Mouse (Mus musculus): Measurements from ENCODE around the gene Tnik. TPM values are rescaled to one million over a fixed set of nuclear protein-coding genes. Genes with fewer than 3 reads are reported as not detected.

Gene Tnik
- polyA plus RNA-seq, 1 experiment: 0.83 TPM

DNA sequence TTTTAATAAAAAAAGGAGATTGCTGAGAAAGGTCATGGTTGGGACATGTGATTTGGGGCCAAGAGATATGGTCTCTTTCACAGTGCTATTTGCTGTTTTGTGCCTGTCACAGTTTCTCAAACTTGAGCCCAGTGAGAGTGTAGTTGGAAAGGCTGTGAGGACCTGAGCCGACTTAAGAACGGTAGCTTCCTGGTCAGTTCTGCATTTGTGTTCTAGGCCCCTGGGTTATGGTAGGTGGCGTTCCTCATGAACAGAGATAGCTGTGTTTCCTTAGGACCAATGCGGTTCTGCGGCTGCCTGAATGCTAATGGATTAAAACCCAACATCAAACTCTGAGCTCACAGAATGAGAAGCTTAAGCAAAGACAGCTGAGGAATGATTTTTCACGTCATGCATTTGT is 98.0 kb downstream of the Tnik start:
- Histone ChIP-seq H3K36me3 (ENCODE audit: control insufficient read depth, insufficient read depth, low read length) (no peaks in the 10 kb centered on the region), H3K27me3 (replicated peaks; ENCODE audit: control insufficient read depth, insufficient read depth, low read length) (no peaks in the 10 kb centered on the region), H3K27ac (ENCODE audit: insufficient read depth, low read depth, low read length) (no peak overlapping the region), H3K4me3 (ENCODE audit: insufficient read depth, low read depth, low read length) (no peak overlapping the region), H3K4me1 (ENCODE audit: control insufficient read depth, insufficient read depth, low read length) (no peaks in the 10 kb centered on the region)
- no peak for DNase-seq
- no peak for TF ChIP-seq POLR2A (IDR thresholded peaks at IDR 0.05; ENCODE audit: low read depth, low read length)
- TF ChIP-seq CTCF (conservative IDR thresholded peaks at IDR 0.05; ENCODE audit: insufficient read depth, insufficient read length, low read depth, low read length): no peak
- WGBS: 95% methylated on average over 6 of the region's 6 CpGs

DNA sequence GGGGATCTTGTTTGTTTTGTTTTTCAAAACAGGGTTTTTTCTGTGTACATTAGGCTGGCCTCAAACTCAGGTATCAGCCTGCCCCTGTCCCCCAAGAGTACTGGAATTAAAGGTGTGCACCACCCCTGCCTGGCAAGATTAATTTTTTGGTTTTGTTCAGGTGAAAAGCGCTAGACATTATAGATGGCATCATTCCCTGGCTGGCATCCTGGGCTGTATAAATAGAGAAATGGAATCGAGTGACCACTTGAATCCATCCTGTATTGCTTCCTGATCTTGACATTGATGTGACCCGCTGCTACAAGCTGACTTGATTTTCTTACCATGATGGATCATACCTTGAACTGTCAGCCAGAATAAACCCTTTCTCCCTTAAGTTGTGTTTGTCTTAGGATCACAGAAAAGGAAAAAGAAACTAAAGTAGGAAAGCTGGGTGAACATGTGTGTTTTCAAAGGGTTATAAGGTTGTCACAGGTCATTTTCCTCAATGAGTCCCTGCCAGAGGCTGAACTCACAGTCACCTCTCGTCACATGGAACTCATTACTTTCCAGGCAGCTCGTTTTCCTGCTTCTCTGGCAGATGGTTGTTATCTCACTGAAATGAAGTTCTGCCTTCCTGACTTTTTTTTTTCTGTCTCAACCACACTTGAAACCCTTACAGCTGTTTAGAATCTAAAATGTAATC is 100.6 kb downstream of the Tnik start:
- 34% methylated on average over 5 of the region's 5 CpGs for WGBS
- DNase-seq: no peak
- Histone ChIP-seq H3K27me3 (replicated peaks; ENCODE audit: control insufficient read depth, insufficient read depth, low read length) (no peaks in the 10 kb centered on the region), H3K36me3 (ENCODE audit: control insufficient read depth, insufficient read depth, low read length) (no peaks in the 10 kb centered on the region), H3K4me3 (ENCODE audit: insufficient read depth, low read depth, low read length) (no peak overlapping the region), H3K27ac (ENCODE audit: insufficient read depth, low read depth, low read length) (no peak overlapping the region), H3K4me1 (ENCODE audit: control insufficient read depth, insufficient read depth, low read length) (no peaks in the 10 kb centered on the region)
- no peak for TF ChIP-seq POLR2A (IDR thresholded peaks at IDR 0.05; ENCODE audit: low read depth, low read length)
- TF ChIP-seq CTCF (conservative IDR thresholded peaks at IDR 0.05; ENCODE audit: insufficient read depth, insufficient read length, low read depth, low read length): no peak

DNA sequence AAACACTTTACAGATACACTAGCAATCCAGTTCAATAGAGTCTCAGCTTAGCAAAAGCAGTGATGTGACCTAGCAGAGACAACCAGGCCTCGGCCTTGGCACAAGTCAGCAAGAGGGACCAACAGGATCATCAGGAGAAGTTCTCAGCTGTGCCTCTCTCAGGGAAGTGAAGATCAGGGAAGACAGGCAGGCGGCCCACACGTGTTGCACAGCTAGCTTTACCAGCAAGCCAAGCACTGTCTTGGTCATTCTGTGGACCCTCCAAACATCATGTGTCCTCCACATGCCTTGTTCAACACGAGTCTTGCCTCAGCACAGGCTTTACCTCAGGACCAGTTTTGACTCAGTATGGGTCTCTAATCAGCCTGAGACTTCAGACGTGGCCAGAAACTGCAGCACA is 105.7 kb downstream of the Tnik start:
- Histone ChIP-seq H3K27me3 (replicated peaks; ENCODE audit: control insufficient read depth, insufficient read depth, low read length) (no peaks in the 10 kb centered on the region), H3K36me3 (ENCODE audit: control insufficient read depth, insufficient read depth, low read length) (no peaks in the 10 kb centered on the region), H3K4me1 (ENCODE audit: control insufficient read depth, insufficient read depth, low read length) (no peaks in the 10 kb centered on the region), H3K4me3 (ENCODE audit: insufficient read depth, low read depth, low read length) (no peak overlapping the region), H3K27ac (ENCODE audit: insufficient read depth, low read depth, low read length) (no peak overlapping the region)
- DNase-seq: no peak
- WGBS: 80% methylated on average over 5 of the region's 5 CpGs
- no peak for TF ChIP-seq CTCF (conservative IDR thresholded peaks at IDR 0.05; ENCODE audit: insufficient read depth, insufficient read length, low read depth, low read length)
- TF ChIP-seq POLR2A (IDR thresholded peaks at IDR 0.05; ENCODE audit: low read depth, low read length): no peak

DNA sequence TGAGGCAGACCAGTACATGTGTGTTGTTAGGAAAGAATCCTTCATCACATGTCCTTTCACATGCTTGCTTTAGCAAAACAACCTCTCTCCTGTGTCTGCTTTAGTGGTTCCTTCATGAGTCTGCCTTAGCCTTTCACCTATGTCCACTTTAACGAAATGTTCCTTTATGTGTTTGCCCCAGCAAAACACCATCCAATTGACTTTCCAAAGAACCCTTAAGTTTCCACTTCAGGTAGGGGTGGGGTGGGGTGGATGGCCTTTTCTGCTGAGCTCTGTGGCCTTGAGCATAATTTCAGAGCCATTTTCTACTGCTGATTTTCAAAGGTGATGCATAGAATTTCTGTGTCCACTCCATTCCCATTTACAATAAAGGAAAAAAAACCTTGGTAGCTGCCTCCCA is 106.3 kb downstream of the Tnik start:
- no peak overlapping the region for H3K27ac ChIP-seq (ENCODE audit: insufficient read depth, low read depth, low read length)
- H3K27me3 ChIP-seq (replicated peaks; ENCODE audit: control insufficient read depth, insufficient read depth, low read length): no peaks in the 10 kb centered on the region
- H3K4me3 ChIP-seq (ENCODE audit: insufficient read depth, low read depth, low read length): no peak overlapping the region
- H3K36me3 ChIP-seq (ENCODE audit: control insufficient read depth, insufficient read depth, low read length): no peaks in the 10 kb centered on the region
- no peak for DNase-seq
- 90% methylated on average over 1 of the region's 1 CpGs for WGBS
- H3K4me1 ChIP-seq (ENCODE audit: control insufficient read depth, insufficient read depth, low read length): no peaks in the 10 kb centered on the region
- TF ChIP-seq CTCF (conservative IDR thresholded peaks at IDR 0.05; ENCODE audit: insufficient read depth, insufficient read length, low read depth, low read length) (no peak), POLR2A (IDR thresholded peaks at IDR 0.05; ENCODE audit: low read depth, low read length) (no peak)

DNA sequence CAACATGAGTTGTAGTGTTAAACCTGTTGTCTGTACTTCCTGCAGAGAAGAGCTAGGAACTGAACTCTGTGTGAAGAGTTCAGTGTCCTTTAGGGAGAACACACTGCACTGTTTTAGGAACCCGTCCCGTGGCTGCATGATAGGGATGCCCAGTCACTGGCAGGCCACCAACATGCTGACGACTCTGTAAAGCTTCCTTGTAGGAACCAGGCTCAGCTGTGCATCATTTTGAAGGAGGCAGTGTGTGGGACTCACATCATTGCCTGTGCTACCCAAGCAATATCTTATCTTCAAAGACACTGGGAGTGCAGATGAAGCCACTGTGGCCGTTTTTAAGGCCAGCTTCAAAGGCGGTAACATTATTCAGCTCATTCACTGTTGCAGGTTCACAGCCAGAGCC is 106.7 kb downstream of the Tnik start:
- Histone ChIP-seq H3K4me1 (ENCODE audit: control insufficient read depth, insufficient read depth, low read length) (no peaks in the 10 kb centered on the region), H3K27ac (ENCODE audit: insufficient read depth, low read depth, low read length) (no peak overlapping the region), H3K36me3 (ENCODE audit: control insufficient read depth, insufficient read depth, low read length) (no peaks in the 10 kb centered on the region), H3K27me3 (replicated peaks; ENCODE audit: control insufficient read depth, insufficient read depth, low read length) (no peaks in the 10 kb centered on the region), H3K4me3 (ENCODE audit: insufficient read depth, low read depth, low read length) (no peak overlapping the region)
- 69% methylated on average over 5 of the region's 5 CpGs for WGBS
- no peak for DNase-seq
- no peak for TF ChIP-seq POLR2A (IDR thresholded peaks at IDR 0.05; ENCODE audit: low read depth, low read length)
- TF ChIP-seq CTCF (conservative IDR thresholded peaks at IDR 0.05; ENCODE audit: insufficient read depth, insufficient read length, low read depth, low read length): no peak

DNA sequence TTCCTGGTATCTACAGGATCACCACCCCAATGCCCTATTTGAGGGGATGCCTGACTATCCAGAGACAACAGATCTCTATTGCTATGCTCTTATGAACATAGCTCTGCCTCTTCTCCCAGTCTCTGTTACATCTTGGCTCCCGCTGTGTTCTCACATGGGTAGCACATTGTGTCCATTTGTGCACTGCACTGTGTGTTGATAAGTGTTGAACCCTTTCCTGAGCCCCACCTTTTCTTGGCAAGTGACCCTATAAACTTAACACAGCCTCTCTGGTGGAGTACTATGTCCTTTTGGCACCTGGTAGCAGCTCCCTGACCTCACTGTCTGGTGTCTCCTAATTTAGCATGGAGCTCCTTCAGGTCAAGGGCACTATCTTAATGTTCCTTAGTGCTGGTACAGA is 108.6 kb downstream of the Tnik start:
- H3K27ac ChIP-seq (ENCODE audit: insufficient read depth, low read depth, low read length): no peak overlapping the region
- H3K27me3 ChIP-seq (replicated peaks; ENCODE audit: control insufficient read depth, insufficient read depth, low read length): no peaks in the 10 kb centered on the region

DNA sequence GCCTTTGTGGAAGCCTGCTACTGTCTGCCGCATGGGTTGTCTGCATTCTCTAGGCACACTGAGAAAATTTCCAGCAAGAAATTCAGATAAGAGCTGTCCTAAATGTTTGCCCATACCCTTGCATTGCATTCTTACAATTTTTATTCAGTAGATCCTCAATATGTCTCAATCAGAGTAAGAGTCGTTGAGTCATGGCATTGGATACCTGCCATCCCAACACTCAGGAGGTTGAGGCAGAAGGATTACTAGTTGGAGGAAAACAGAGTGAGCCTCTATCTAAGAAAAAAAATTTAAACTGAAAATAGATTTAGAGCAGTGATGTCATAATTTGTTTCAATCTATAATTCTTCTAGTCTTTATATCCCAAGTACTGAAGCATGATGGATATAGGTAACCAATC is 109.4 kb downstream of the Tnik start:
- WGBS: 97% methylated on average over 2 of the region's 2 CpGs
- Histone ChIP-seq H3K27ac (ENCODE audit: insufficient read depth, low read depth, low read length) (no peak overlapping the region), H3K27me3 (replicated peaks; ENCODE audit: control insufficient read depth, insufficient read depth, low read length) (no peaks in the 10 kb centered on the region), H3K4me3 (ENCODE audit: insufficient read depth, low read depth, low read length) (no peak overlapping the region), H3K36me3 (ENCODE audit: control insufficient read depth, insufficient read depth, low read length) (no peaks in the 10 kb centered on the region), H3K4me1 (ENCODE audit: control insufficient read depth, insufficient read depth, low read length) (no peaks in the 10 kb centered on the region)
- TF ChIP-seq CTCF (conservative IDR thresholded peaks at IDR 0.05; ENCODE audit: insufficient read depth, insufficient read length, low read depth, low read length) (no peak), POLR2A (IDR thresholded peaks at IDR 0.05; ENCODE audit: low read depth, low read length) (no peak)
- DNase-seq: no peak

More for the DNA sequence above, 108.6 kb downstream of the Tnik start:
- 95% methylated on average over 1 of the region's 1 CpGs for WGBS
- Histone ChIP-seq H3K4me1 (ENCODE audit: control insufficient read depth, insufficient read depth, low read length) (no peaks in the 10 kb centered on the region), H3K4me3 (ENCODE audit: insufficient read depth, low read depth, low read length) (no peak overlapping the region), H3K36me3 (ENCODE audit: control insufficient read depth, insufficient read depth, low read length) (no peaks in the 10 kb centered on the region)
- no peak for DNase-seq
- TF ChIP-seq CTCF (conservative IDR thresholded peaks at IDR 0.05; ENCODE audit: insufficient read depth, insufficient read length, low read depth, low read length) (no peak), POLR2A (IDR thresholded peaks at IDR 0.05; ENCODE audit: low read depth, low read length) (no peak)

All from kidney, adult 2 months (tissue).